Mouse (Mus musculus) liver, postnatal 0 days (tissue): Measurements from ENCODE around the gene Tmprss13.
A peak's percentile ranks its signal among the peaks of the same experiment; 100 is the strongest.

Source experiments
- CTCF ChIP-seq: sonication (generic); IDR thresholded peaks from 2 replicates; pipeline ENCODE4 v1.5.1; 2016; ENCODE audit warnings: antibody characterized with exemption, low read depth
- EP300 ChIP-seq: IDR thresholded peaks from 2 replicates; pipeline ENCODE4 v1.6.1; 2016; ENCODE audit warnings: antibody characterized with exemption, low read depth, mild to moderate bottlenecking

GRCm38 (mm10) chr9:45300422-45301104 is 18.3 kb upstream of the Tmprss13 start:
- TF ChIP-seq EP300 (peak; percentile 30; the same call in 1 of the 2 replicates), CTCF (peak; percentile 87)
